In genomic region chr11:35535027-35535426, GRCm38 (mm10) we compare ENCODE assay signal across 15 mouse cellular contexts.
"Had no signal": no experiment of that assay in that cellular context is flagged by ENCODE, and none has a peak within 500 bp of the region (broad histone marks: within the 10 kb centered on the region; RNA-seq: fewer than 3 reads in every experiment).

No protein-coding gene starts in this region.

- DNase-seq: retina, postnatal 1 day; right cerebral cortex, adult 18-20 months; right cerebral cortex, postnatal 14 days; right cerebral cortex, postnatal 25 days; right cerebral cortex, postnatal 4 days; spleen, adult 18-20 months; thymus, adult 18-20 months; thymus, adult 2 months; thymus, postnatal 14 days; thymus, postnatal 25 days; thymus, postnatal 36 days; thymus, postnatal 4 days had no signal

- H3K27ac ChIP-seq: neural tube, embryonic 15.5 days; stomach, embryonic 15.5 days; stomach, postnatal 0 days had no signal

- H3K27me3 ChIP-seq: stomach, embryonic 15.5 days had no signal

- H3K4me3 ChIP-seq: neural tube, embryonic 15.5 days; stomach, embryonic 15.5 days had no signal

- H3K4me1 ChIP-seq: stomach, embryonic 15.5 days had no signal

- H3K4me2 ChIP-seq: neural tube, embryonic 15.5 days; stomach, embryonic 15.5 days had no signal

- H3K9ac ChIP-seq: neural tube, embryonic 15.5 days; stomach, embryonic 15.5 days had no signal

- H3K36me3 ChIP-seq: neural tube, embryonic 15.5 days; stomach, embryonic 15.5 days had no signal

- H3K9me3 ChIP-seq: neural tube, embryonic 15.5 days; stomach, embryonic 15.5 days had no signal
